Mouse (Mus musculus) hindbrain, embryonic 10.5 days (tissue): Measurements from ENCODE around the gene Fggy. TPM values are rescaled to one million over a fixed set of nuclear protein-coding genes. Genes with fewer than 3 reads are reported as not detected.
A peak's percentile ranks its signal among the peaks of the same experiment; 100 is the strongest.

Experiments
- DNase-seq: peaks from one replicate; pipeline ENCODE4 v3.0.0-alpha.2; 2017; ENCODE audit warnings: low spot score
- H3K27ac ChIP-seq: fragments of 300-500 bp; sonication (generic); 2 replicates; pipeline ENCODE4 v1.5.1; 2016; ENCODE audit warnings: mild to moderate bottlenecking, moderate library complexity
- H3K27me3 ChIP-seq: fragments of 300-500 bp; sonication (generic); 2 replicates; pipeline ENCODE4 v1.6.1; 2016; ENCODE audit warnings: mild to moderate bottlenecking; ENCODE audit not compliant: poor library complexity, insufficient read depth, severe bottlenecking
- H3K36me3 ChIP-seq: fragments of 300-500 bp; sonication (generic); 2 replicates; pipeline ENCODE4 v1.6.1; 2016; ENCODE audit warnings: mild to moderate bottlenecking, moderate library complexity
- H3K4me1 ChIP-seq: fragments of 300-500 bp; sonication (generic); replicated peaks from 2 replicates; pipeline ENCODE4 v1.6.1; 2016; ENCODE audit warnings: mild to moderate bottlenecking
- H3K4me3 ChIP-seq: fragments of 300-500 bp; sonication (generic); 2 replicates; pipeline ENCODE4 v1.5.1; 2016; ENCODE audit warnings: mild to moderate bottlenecking, moderate library complexity
- H3K9me3 ChIP-seq: fragments of 300-500 bp; sonication (generic); 2 replicates; pipeline ENCODE4 v1.6.1; 2016; ENCODE audit warnings: mild to moderate bottlenecking, moderate library complexity
- WGBS: fragments of 180-500 bp; shearing (Covaris S2); methylation state at CpG from one replicate; pipeline ENCODE4 v1.1.7; 2016; 5-methylcytosine and 5-hydroxymethylcytosine counted together
- polyA plus RNA-seq: library from polyadenylated mRNA; unstranded; fragments of >200 nt; fragmentation: Nextera tagmentation; extraction: Ambion mirVana; gene quantifications from 2 replicates; pipeline ENCODE4 v1.2.1, GENCODE M21; 2016

Gene Fggy
- polyA plus RNA-seq, 1 experiment from 2014 or later: 7.5 TPM

- no peaks in the 10 kb centered on the region for H3K36me3 ChIP-seq
- H3K9me3 ChIP-seq: no peaks in the 10 kb centered on the region
- 85% methylated on average over 6 of the region's 6 CpGs for WGBS
- DNase-seq: no peak
- H3K4me3 ChIP-seq: no peak overlapping the region
- no peaks in the 10 kb centered on the region for H3K27me3 ChIP-seq
- no peaks in the 10 kb centered on the region for H3K4me1 ChIP-seq
- no peak overlapping the region for H3K27ac ChIP-seq
Observed at GRCm38 (mm10) chr4:95611390-95611789, 54.1 kb downstream of the Fggy start.

- H3K36me3 ChIP-seq: no peaks in the 10 kb centered on the region
- DNase-seq: no peak
- H3K4me1 ChIP-seq: no peaks in the 10 kb centered on the region
- no peak overlapping the region for H3K27ac ChIP-seq
- WGBS: 80% methylated on average over 3 of the region's 3 CpGs
- no peak overlapping the region for H3K4me3 ChIP-seq
- H3K27me3 ChIP-seq: no peaks in the 10 kb centered on the region
- H3K9me3 ChIP-seq: no peaks in the 10 kb centered on the region
Observed at GRCm38 (mm10) chr4:95621046-95621445, 63.7 kb downstream of the Fggy start.

GRCm38 (mm10) chr4:95624696-95625095, 67.4 kb downstream of the Fggy start:
- 90% methylated on average over 3 of the region's 3 CpGs for WGBS
- no peaks in the 10 kb centered on the region for H3K9me3 ChIP-seq
- H3K36me3 ChIP-seq: no peaks in the 10 kb centered on the region
- H3K27me3 ChIP-seq: no peaks in the 10 kb centered on the region
- H3K4me1 ChIP-seq: no peaks in the 10 kb centered on the region
- H3K27ac ChIP-seq: no peak overlapping the region
- DNase-seq: no peak
- H3K4me3 ChIP-seq: no peak overlapping the region

- DNase-seq: no peak
- H3K27me3 ChIP-seq: no peaks in the 10 kb centered on the region
- H3K4me1 ChIP-seq: no peaks in the 10 kb centered on the region
- H3K36me3 ChIP-seq: no peaks in the 10 kb centered on the region
- no peaks in the 10 kb centered on the region for H3K9me3 ChIP-seq
- H3K4me3 ChIP-seq: no peak overlapping the region
- no peak overlapping the region for H3K27ac ChIP-seq
- WGBS: 67% methylated on average over 4 of the region's 4 CpGs
Observed at GRCm38 (mm10) chr4:95625651-95626050, 68.3 kb downstream of the Fggy start.

- Histone ChIP-seq H3K27me3 (no peaks in the 10 kb centered on the region), H3K9me3 (no peaks in the 10 kb centered on the region), H3K4me3 (no peak overlapping the region), H3K36me3 (no peaks in the 10 kb centered on the region), H3K4me1 (no peaks in the 10 kb centered on the region), H3K27ac (no peak overlapping the region)
- no peak for DNase-seq
- 93% methylated on average over 3 of the region's 3 CpGs for WGBS
Observed at GRCm38 (mm10) chr4:95626186-95626585, 68.9 kb downstream of the Fggy start.

- no peak overlapping the region for H3K4me3 ChIP-seq
- 72% methylated on average over 3 of the region's 3 CpGs for WGBS
- H3K27me3 ChIP-seq: no peaks in the 10 kb centered on the region
- H3K4me1 ChIP-seq: peaks cover 17% of the 10 kb centered on the region
- no peaks in the 10 kb centered on the region for H3K9me3 ChIP-seq
- no peak overlapping the region for H3K27ac ChIP-seq
- no peaks in the 10 kb centered on the region for H3K36me3 ChIP-seq
- no peak for DNase-seq
Observed at GRCm38 (mm10) chr4:95634903-95635302, 77.6 kb downstream of the Fggy start.

GRCm38 (mm10) chr4:95636937-95637749, 79.8 kb downstream of the Fggy start:
- 54% methylated on average over 7 of the region's 7 CpGs for WGBS
- Histone ChIP-seq H3K4me3 (no peak overlapping the region), H3K9me3 (no peaks in the 10 kb centered on the region), H3K27ac (peak overlapping the region; percentile 13; the same call in 1 of the 2 replicates), H3K36me3 (no peaks in the 10 kb centered on the region), H3K4me1 (peaks cover 22% of the 10 kb centered on the region), H3K27me3 (no peaks in the 10 kb centered on the region)
- DNase-seq: no peak

GRCm38 (mm10) chr4:95638063-95638462, 80.8 kb downstream of the Fggy start:
- Histone ChIP-seq H3K4me1 (peaks cover 24% of the 10 kb centered on the region), H3K27me3 (no peaks in the 10 kb centered on the region), H3K4me3 (no peak overlapping the region), H3K36me3 (no peaks in the 10 kb centered on the region), H3K9me3 (no peaks in the 10 kb centered on the region), H3K27ac (peak overlapping the region; percentile 13)
- no peak for DNase-seq
- 73% methylated on average over 3 of the region's 3 CpGs for WGBS

- H3K36me3 ChIP-seq: no peaks in the 10 kb centered on the region
- H3K27me3 ChIP-seq: no peaks in the 10 kb centered on the region
- 76% methylated on average over 1 of the region's 1 CpGs for WGBS
- H3K9me3 ChIP-seq: no peaks in the 10 kb centered on the region
- DNase-seq: no peak
- H3K27ac ChIP-seq: no peak overlapping the region
- H3K4me1 ChIP-seq: peaks cover 34% of the 10 kb centered on the region
- H3K4me3 ChIP-seq: no peak overlapping the region
Observed at GRCm38 (mm10) chr4:95640831-95641230, 83.5 kb downstream of the Fggy start.

GRCm38 (mm10) chr4:95644048-95644447, 86.7 kb downstream of the Fggy start:
- DNase-seq: no peak
- no peaks in the 10 kb centered on the region for H3K36me3 ChIP-seq
- no peak overlapping the region for H3K4me3 ChIP-seq
- H3K9me3 ChIP-seq: no peaks in the 10 kb centered on the region
- peaks cover 18% of the 10 kb centered on the region for H3K4me1 ChIP-seq
- 28% methylated on average over 5 of the region's 5 CpGs for WGBS
- no peak overlapping the region for H3K27ac ChIP-seq
- H3K27me3 ChIP-seq: no peaks in the 10 kb centered on the region

GRCm38 (mm10) chr4:95648801-95649551, 91.7 kb downstream of the Fggy start:
- WGBS: 87% methylated on average over 3 of the region's 3 CpGs
- DNase-seq: no peak
- Histone ChIP-seq H3K36me3 (no peaks in the 10 kb centered on the region), H3K4me3 (no peak overlapping the region), H3K27ac (no peak overlapping the region), H3K4me1 (peaks cover 17% of the 10 kb centered on the region), H3K27me3 (no peaks in the 10 kb centered on the region), H3K9me3 (no peaks in the 10 kb centered on the region)

GRCm38 (mm10) chr4:95649552-95649905, 92.2 kb downstream of the Fggy start:
- Histone ChIP-seq H3K27me3 (no peaks in the 10 kb centered on the region), H3K36me3 (no peaks in the 10 kb centered on the region), H3K4me1 (peaks cover 13% of the 10 kb centered on the region), H3K9me3 (no peaks in the 10 kb centered on the region), H3K4me3 (no peak overlapping the region), H3K27ac (no peak overlapping the region)
- DNase-seq: no peak
- 92% methylated on average over 3 of the region's 3 CpGs for WGBS

- no peak overlapping the region for H3K4me3 ChIP-seq
- no peaks in the 10 kb centered on the region for H3K36me3 ChIP-seq
- H3K27me3 ChIP-seq: no peaks in the 10 kb centered on the region
- no peaks in the 10 kb centered on the region for H3K9me3 ChIP-seq
- H3K4me1 ChIP-seq: peaks cover 13% of the 10 kb centered on the region
- WGBS: 71% methylated on average over 6 of the region's 6 CpGs
- no peak overlapping the region for H3K27ac ChIP-seq
- DNase-seq: no peak
Observed at GRCm38 (mm10) chr4:95649980-95650379, 92.7 kb downstream of the Fggy start.
